Mouse (Mus musculus) neural tube, embryonic 11.5 days (tissue): ENCODE data around the gene Gm21616. TPM values are rescaled to one million over a fixed set of nuclear protein-coding genes. Genes with fewer than 3 reads are reported as not detected.
"Not testable (repeated sequence)": the region's sequence is repeated elsewhere in the genome, so short reads cannot be mapped to it uniquely, and the experiment has no call there.

Experiments
- ATAC-seq: fragments of 200-750 bp; cut with Nextera tagmentation; 2 replicates; pipeline ENCODE4 v1.8.0; 2017; ENCODE audit warnings: moderate number of reproducible peaks, mild to moderate bottlenecking, moderate TSS enrichment, moderate library complexity; ENCODE audit not compliant: insufficient read depth, low FRiP score, low TSS enrichment
- DNase-seq: peaks from one replicate; pipeline ENCODE4 v3.0.0-alpha.2; 2015; ENCODE audit warnings: low spot score
- H3K27ac ChIP-seq: fragments of 300-500 bp; sonication (generic); 2 replicates; pipeline ENCODE4 v1.5.1; 2014; ENCODE audit warnings: low read depth, mild to moderate bottlenecking, low read length
- H3K27me3 ChIP-seq: fragments of 300-500 bp; sonication (generic); 2 replicates; pipeline ENCODE4 v1.6.1; 2014; ENCODE audit warnings: mild to moderate bottlenecking, low read length, mixed read lengths; ENCODE audit not compliant: control insufficient read depth, insufficient read depth
- H3K36me3 ChIP-seq: fragments of 300-500 bp; sonication (generic); 2 replicates; pipeline ENCODE4 v1.6.1; 2014; ENCODE audit warnings: mild to moderate bottlenecking, low read length, moderate library complexity, mixed read lengths; ENCODE audit not compliant: control insufficient read depth, insufficient read depth
- H3K4me1 ChIP-seq: fragments of 300-500 bp; sonication (generic); 2 replicates; pipeline ENCODE4 v1.6.1; 2014; ENCODE audit warnings: low read length, mixed read lengths; ENCODE audit not compliant: control insufficient read depth, insufficient read depth
- H3K4me2 ChIP-seq: fragments of 300-500 bp; sonication (generic); 2 replicates; pipeline ENCODE4 v1.6.1; 2014; ENCODE audit warnings: low read depth, mild to moderate bottlenecking, moderate library complexity
- H3K4me3 ChIP-seq: fragments of 300-500 bp; sonication (generic); 2 replicates; pipeline ENCODE4 v1.5.1; 2014; ENCODE audit warnings: low read depth, low read length
- H3K9ac ChIP-seq: fragments of 300-500 bp; sonication (generic); 2 replicates; pipeline ENCODE4 v1.6.1; 2014; ENCODE audit warnings: mild to moderate bottlenecking, low read length
- H3K9me3 ChIP-seq: fragments of 300-500 bp; sonication (generic); 2 replicates; pipeline ENCODE4 v1.6.1; 2016; ENCODE audit warnings: low read length; ENCODE audit not compliant: control insufficient read depth
- WGBS: fragments of 180-500 bp; shearing (Covaris S2); extraction: QIAGEN DNeasy Blood & Tissue Kit; methylation state at CpG from one replicate; pipeline ENCODE4 v1.1.7; 2014; 5-methylcytosine and 5-hydroxymethylcytosine counted together
- polyA plus RNA-seq: library from polyadenylated mRNA; unstranded; fragments of >200 nt; fragmentation: Nextera tagmentation; extraction: Ambion mirVana; gene quantifications from 2 replicates; pipeline ENCODE4 v1.2.1, GENCODE M21; 2014

Gm21616 gene
- polyA plus RNA-seq, result not detected in 2 replicates

DNA sequence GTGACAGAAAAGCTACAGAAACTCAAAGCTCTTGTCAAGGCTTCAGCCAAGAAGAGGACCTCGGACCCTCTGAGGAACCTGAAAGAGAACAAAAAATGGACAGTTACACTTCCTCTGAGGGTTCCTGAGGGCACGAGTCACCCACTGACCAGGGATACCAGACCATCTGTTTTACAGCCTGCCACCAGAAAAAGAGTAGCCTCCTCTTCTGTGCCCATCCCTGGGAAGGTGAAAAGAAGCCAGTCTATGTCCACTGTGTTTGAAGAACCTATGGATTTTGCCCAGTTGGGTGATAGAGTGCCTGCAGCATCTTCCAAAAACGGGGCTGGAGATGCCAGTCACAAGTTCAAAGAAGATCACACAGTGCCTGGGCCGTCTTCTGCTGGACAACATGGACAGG, at the start of gene Gm21616:
Gm21616 (plus strand) TSS at position 301 of the 400 bp plus-strand sequence.
- whole genome bisulfite sequencing, result no CpG with 5 or more reads among the region's 4 CpGs

More for the DNA sequence above, at the start of gene Gm21616:
- not testable (repeated sequence) for H3K4me1 ChIP-seq, H3K9me3 ChIP-seq, H3K4me3 ChIP-seq, H3K4me2 ChIP-seq, ATAC-seq, H3K27ac ChIP-seq, H3K9ac ChIP-seq, DNase-seq, H3K27me3 ChIP-seq, H3K36me3 ChIP-seq
